Mouse (Mus musculus) liver, embryonic 15.5 days (tissue): ENCODE measurements around the gene Ccdc65. TPM values are rescaled to one million over a fixed set of nuclear protein-coding genes. Genes with fewer than 3 reads are reported as not detected.

Experiments used
- ATAC-seq: fragments of 200-750 bp; cut with Nextera tagmentation; 2 replicates; pipeline ENCODE4 v1.8.0; 2017; ENCODE audit warnings: moderate number of reproducible peaks, mild to moderate bottlenecking, moderate library complexity; ENCODE audit not compliant: insufficient read depth
- H3K27ac ChIP-seq: fragments of 300-500 bp; sonication (generic); replicated peaks from 2 replicates; pipeline ENCODE4 v1.5.1; 2015; ENCODE audit warnings: mild to moderate bottlenecking, inconsistent platforms
- H3K27me3 ChIP-seq: fragments of 300-500 bp; sonication (generic); 2 replicates; pipeline ENCODE4 v1.6.1; 2015; ENCODE audit warnings: mild to moderate bottlenecking, inconsistent platforms
- H3K36me3 ChIP-seq: fragments of 300-500 bp; sonication (generic); replicated peaks from 2 replicates; pipeline ENCODE4 v1.6.1; 2015; ENCODE audit warnings: moderate library complexity, mild to moderate bottlenecking, inconsistent platforms
- H3K4me1 ChIP-seq: fragments of 300-500 bp; sonication (generic); replicated peaks from 2 replicates; pipeline ENCODE4 v1.6.1; 2015; ENCODE audit warnings: inconsistent platforms
- H3K4me2 ChIP-seq: fragments of 300-500 bp; sonication (generic); 2 replicates; pipeline ENCODE4 v1.6.1; 2015; ENCODE audit warnings: moderate library complexity, mild to moderate bottlenecking, inconsistent platforms
- H3K4me3 ChIP-seq: fragments of 300-500 bp; sonication (generic); replicated peaks from 2 replicates; pipeline ENCODE4 v1.5.1; 2015; ENCODE audit warnings: mild to moderate bottlenecking, inconsistent platforms
- H3K9ac ChIP-seq: fragments of 300-500 bp; sonication (generic); 2 replicates; pipeline ENCODE4 v1.6.1; 2015; ENCODE audit warnings: moderate library complexity, mild to moderate bottlenecking, inconsistent platforms
- H3K9me3 ChIP-seq: fragments of 300-500 bp; sonication (generic); replicated peaks from 2 replicates; pipeline ENCODE4 v1.6.1; 2016; ENCODE audit warnings: inconsistent platforms
- WGBS: fragments of 180-500 bp; shearing (Covaris S2); methylation state at CpG from one replicate; pipeline ENCODE4 v1.1.7; 2015; ENCODE audit warnings: mixed read lengths; ENCODE audit not compliant: insufficient replicate concordance; 5-methylcytosine and 5-hydroxymethylcytosine counted together
- polyA plus RNA-seq: library from polyadenylated mRNA; unstranded; fragments of >200 nt; fragmentation: Nextera tagmentation; extraction: Ambion mirVana; gene quantifications from 2 replicates; pipeline ENCODE4 v1.2.1, GENCODE M21; 2015

The Ccdc65 gene
- polyA plus RNA-seq, 1 experiment from 2014 or later, result not detected

DNA sequence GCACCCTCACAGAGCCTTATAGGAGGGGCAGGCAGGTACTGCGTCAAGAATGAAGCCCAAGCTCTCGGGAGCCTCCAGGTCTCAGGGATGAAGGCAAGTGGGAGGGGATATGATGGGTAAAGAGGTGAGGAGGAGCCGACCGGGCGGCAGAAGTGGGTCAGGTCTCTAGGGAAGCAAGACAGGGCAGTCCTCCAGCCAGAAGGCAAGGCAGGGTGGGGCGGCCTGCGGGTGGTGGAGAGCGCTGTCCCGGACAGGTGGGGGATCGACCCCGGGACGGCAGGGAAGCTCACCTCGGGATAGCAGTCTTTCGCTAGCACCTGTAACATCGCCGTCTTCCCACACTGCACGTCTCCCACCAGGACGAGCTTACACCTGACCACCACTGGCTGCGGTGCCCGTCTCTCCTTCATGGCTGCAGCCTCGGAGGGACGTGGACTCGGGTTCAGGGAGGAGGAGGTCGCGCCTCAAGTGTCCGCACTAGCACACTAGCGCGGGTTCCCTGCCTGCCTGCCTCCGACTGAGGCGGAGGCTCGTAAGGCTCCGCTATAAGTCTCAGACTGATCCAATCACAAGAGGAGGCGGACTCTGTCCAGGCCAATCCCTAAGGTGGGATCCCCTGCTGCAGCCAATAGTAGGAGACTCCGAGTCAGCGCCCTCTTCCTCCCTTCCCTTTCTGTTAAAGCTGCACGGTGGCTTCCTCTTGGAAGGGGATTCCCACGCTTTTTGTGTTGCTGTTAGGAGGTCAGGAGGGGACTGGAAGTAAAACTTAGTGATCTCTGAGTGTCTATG lies 30.9 kb upstream of the Ccdc65 start, which contains the start of gene Rnd1:
Rnd1 (minus strand) TSS at position 522 of the 789 bp plus-strand sequence.
- Histone ChIP-seq H3K27ac (no peak within 1 kb of the TSS), H3K36me3 (no peaks in the 10 kb centered on the region), H3K4me1 (peaks cover 16% of the 10 kb centered on the region), H3K27me3 (peaks cover 75% of the 10 kb centered on the region), H3K9ac (peak within 1 kb of the TSS; percentile 15; the same call in 1 of the 2 replicates), H3K9me3 (no peaks in the 10 kb centered on the region), H3K4me2 (peak within 1 kb of the TSS; percentile 68), H3K4me3 (peak within 1 kb of the TSS; percentile 44)
- peak; percentile 88 for ATAC-seq
- under 1% methylated on average over 37 of the region's 37 CpGs for WGBS

GRCm38 (mm10) chr15:98677977-98678376 lies 30.0 kb upstream of the Ccdc65 start:
- no peak for ATAC-seq
- Histone ChIP-seq H3K9me3 (no peaks in the 10 kb centered on the region), H3K27me3 (peaks cover 75% of the 10 kb centered on the region), H3K4me2 (no peak overlapping the region), H3K9ac (no peak overlapping the region), H3K4me3 (no peak overlapping the region), H3K4me1 (peaks cover 18% of the 10 kb centered on the region), H3K36me3 (no peaks in the 10 kb centered on the region), H3K27ac (no peak overlapping the region)
- 54% methylated on average over 7 of the region's 7 CpGs for WGBS

DNA sequence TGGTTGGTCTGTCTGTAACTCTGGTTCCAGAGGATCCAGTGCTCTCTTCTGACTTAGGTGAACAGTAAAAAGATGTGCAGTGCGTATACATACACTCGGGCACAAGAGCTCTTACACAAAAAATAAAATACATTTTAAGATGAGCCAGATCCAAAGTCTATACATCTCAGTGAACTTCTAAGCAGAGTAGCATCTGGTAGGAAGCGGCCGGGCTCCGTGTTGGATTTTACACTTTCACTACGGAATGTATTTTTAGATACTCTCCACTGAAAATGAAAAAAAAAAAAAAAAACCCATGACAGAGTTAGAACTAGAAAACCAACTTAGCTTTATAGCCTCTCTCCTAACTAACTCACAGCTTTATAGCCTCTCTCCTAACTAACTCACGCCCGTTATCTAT lies 27.3 kb upstream of the Ccdc65 start:
- Histone ChIP-seq H3K4me1 (peaks cover 18% of the 10 kb centered on the region), H3K9me3 (no peaks in the 10 kb centered on the region), H3K4me3 (no peak overlapping the region), H3K4me2 (no peak overlapping the region), H3K27me3 (peaks cover 56% of the 10 kb centered on the region), H3K36me3 (no peaks in the 10 kb centered on the region), H3K9ac (no peak overlapping the region), H3K27ac (no peak overlapping the region)
- WGBS, result 76% methylated on average over 8 of the region's 8 CpGs
- ATAC-seq, result no peak

- WGBS, result 45% methylated on average over 7 of the region's 7 CpGs
- peaks cover 46% of the 10 kb centered on the region for H3K27me3 ChIP-seq
These were observed 26.4 kb upstream of the Ccdc65 start for GRCm38 (mm10) chr15:98681633-98682032.

DNA sequence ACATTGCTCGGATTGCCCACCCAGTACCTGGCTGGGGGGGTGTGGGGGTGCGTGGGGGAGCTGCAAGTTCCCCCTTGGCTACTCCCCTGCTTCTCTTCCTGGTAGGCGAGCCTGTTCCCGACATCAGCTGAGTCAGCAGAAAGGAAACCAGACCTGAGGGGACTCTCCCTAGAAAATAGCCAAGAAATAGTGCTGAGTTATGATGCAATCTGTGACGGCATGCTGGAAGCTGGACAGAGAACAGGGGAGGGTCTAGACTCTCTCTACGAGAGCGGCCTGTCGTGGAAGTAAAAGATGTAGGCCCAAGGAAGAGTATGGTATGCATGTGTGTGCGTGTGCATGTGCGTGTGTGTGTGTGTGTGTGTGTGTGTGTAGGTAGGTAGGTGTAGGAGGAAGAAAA lies 24.8 kb upstream of the Ccdc65 start:
- ATAC-seq, result 0 out of 2 replicates have a peak, but pooled peaks have one; percentile 18

More at GRCm38 (mm10) chr15:98681633-98682032, 26.4 kb upstream of the Ccdc65 start:
- H3K9ac ChIP-seq, result no peak overlapping the region
- no peaks in the 10 kb centered on the region for H3K36me3 ChIP-seq
- peaks cover 16% of the 10 kb centered on the region for H3K4me1 ChIP-seq
- no peaks in the 10 kb centered on the region for H3K9me3 ChIP-seq
- H3K4me3 ChIP-seq, result no peak overlapping the region
- ATAC-seq, result no peak
- H3K4me2 ChIP-seq, result no peak overlapping the region
- no peak overlapping the region for H3K27ac ChIP-seq

GRCm38 (mm10) chr15:98683746-98684145 lies 24.3 kb upstream of the Ccdc65 start:
- WGBS, result 23% methylated on average over 1 of the region's 1 CpGs
- no peaks in the 10 kb centered on the region for H3K36me3 ChIP-seq
- H3K4me1 ChIP-seq, result 0 out of 2 replicates have a peak, but pooled peaks cover 2% of the 10 kb centered on the region
- H3K27me3 ChIP-seq, result peaks cover 31% of the 10 kb centered on the region
- no peak overlapping the region for H3K9ac ChIP-seq
- no peaks in the 10 kb centered on the region for H3K9me3 ChIP-seq
- no peak overlapping the region for H3K4me2 ChIP-seq
- H3K27ac ChIP-seq, result peak overlapping the region; percentile 45; the same call in 1 of the 2 replicates
- ATAC-seq, result no peak
- no peak overlapping the region for H3K4me3 ChIP-seq

More for the DNA sequence above, 24.8 kb upstream of the Ccdc65 start:
- H3K4me1 ChIP-seq, result 0 out of 2 replicates have a peak, but pooled peaks cover 2% of the 10 kb centered on the region
- H3K9ac ChIP-seq, result no peak overlapping the region
- no peaks in the 10 kb centered on the region for H3K9me3 ChIP-seq
- 34% methylated on average over 10 of the region's 10 CpGs for WGBS
- no peaks in the 10 kb centered on the region for H3K36me3 ChIP-seq
- H3K4me2 ChIP-seq, result no peak overlapping the region
- H3K4me3 ChIP-seq, result no peak overlapping the region
- no peak overlapping the region for H3K27ac ChIP-seq
- peaks cover 30% of the 10 kb centered on the region for H3K27me3 ChIP-seq

DNA sequence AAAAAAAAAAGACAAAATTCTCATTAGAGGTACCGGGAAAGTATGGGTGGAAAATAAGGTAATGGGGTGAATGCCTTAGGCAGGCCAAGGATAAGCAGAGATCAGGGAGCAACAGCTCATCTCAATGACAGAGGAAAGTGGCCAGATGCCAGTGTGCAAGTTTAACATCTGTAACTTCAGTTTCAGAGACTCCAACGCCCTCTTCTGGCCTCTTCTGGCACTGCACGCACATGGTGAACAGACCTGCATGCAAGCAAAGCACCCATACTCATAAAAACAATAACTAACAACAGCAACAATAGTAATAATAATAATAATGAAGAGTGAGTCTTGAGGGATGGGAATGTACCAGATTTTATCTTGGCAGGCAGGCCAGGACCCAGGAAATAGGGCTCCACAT lies 22.1 kb upstream of the Ccdc65 start:
- H3K4me3 ChIP-seq, result no peak overlapping the region
- ATAC-seq, result no peak
- no peak overlapping the region for H3K4me2 ChIP-seq
- H3K27ac ChIP-seq, result no peak overlapping the region
- H3K4me1 ChIP-seq, result 0 out of 2 replicates have a peak, but pooled peaks cover 2% of the 10 kb centered on the region
- WGBS, result 64% methylated on average over 3 of the region's 3 CpGs
- H3K9ac ChIP-seq, result no peak overlapping the region
- H3K27me3 ChIP-seq, result peaks cover 23% of the 10 kb centered on the region; the same call in 1 of the 2 replicates
- no peaks in the 10 kb centered on the region for H3K36me3 ChIP-seq
- H3K9me3 ChIP-seq, result no peaks in the 10 kb centered on the region

- Histone ChIP-seq H3K4me3 (no peak overlapping the region), H3K27me3 (peaks cover 19% of the 10 kb centered on the region), H3K4me2 (no peak overlapping the region), H3K4me1 (peaks cover 10% of the 10 kb centered on the region; the same call in 1 of the 2 replicates), H3K9me3 (no peaks in the 10 kb centered on the region), H3K27ac (no peak overlapping the region), H3K36me3 (no peaks in the 10 kb centered on the region), H3K9ac (no peak overlapping the region)
- no peak for ATAC-seq
- WGBS, result 58% methylated on average over 2 of the region's 2 CpGs
These were observed 18.3 kb upstream of the Ccdc65 start for GRCm38 (mm10) chr15:98689682-98690081.

- Histone ChIP-seq H3K4me1 (peaks cover 10% of the 10 kb centered on the region; the same call in 1 of the 2 replicates), H3K27me3 (peaks cover 19% of the 10 kb centered on the region)
- 77% methylated on average over 7 of the region's 7 CpGs for WGBS
These were observed 16.4 kb upstream of the Ccdc65 start for GRCm38 (mm10) chr15:98691486-98692147.

GRCm38 (mm10) chr15:98692171-98692715 lies 15.8 kb upstream of the Ccdc65 start:
- Histone ChIP-seq H3K4me3 (no peak overlapping the region), H3K36me3 (no peaks in the 10 kb centered on the region), H3K4me2 (no peak overlapping the region), H3K27me3 (peaks cover 19% of the 10 kb centered on the region), H3K9me3 (no peaks in the 10 kb centered on the region), H3K4me1 (peaks cover 10% of the 10 kb centered on the region; the same call in 1 of the 2 replicates), H3K9ac (no peak overlapping the region), H3K27ac (no peak overlapping the region)
- no peak for ATAC-seq
- 35% methylated on average over 11 of the region's 11 CpGs for WGBS

More at GRCm38 (mm10) chr15:98691486-98692147, 16.4 kb upstream of the Ccdc65 start:
- H3K9me3 ChIP-seq, result no peaks in the 10 kb centered on the region
- no peak overlapping the region for H3K9ac ChIP-seq
- no peaks in the 10 kb centered on the region for H3K36me3 ChIP-seq
- no peak overlapping the region for H3K27ac ChIP-seq
- H3K4me3 ChIP-seq, result no peak overlapping the region
- H3K4me2 ChIP-seq, result no peak overlapping the region
- ATAC-seq, result no peak

DNA sequence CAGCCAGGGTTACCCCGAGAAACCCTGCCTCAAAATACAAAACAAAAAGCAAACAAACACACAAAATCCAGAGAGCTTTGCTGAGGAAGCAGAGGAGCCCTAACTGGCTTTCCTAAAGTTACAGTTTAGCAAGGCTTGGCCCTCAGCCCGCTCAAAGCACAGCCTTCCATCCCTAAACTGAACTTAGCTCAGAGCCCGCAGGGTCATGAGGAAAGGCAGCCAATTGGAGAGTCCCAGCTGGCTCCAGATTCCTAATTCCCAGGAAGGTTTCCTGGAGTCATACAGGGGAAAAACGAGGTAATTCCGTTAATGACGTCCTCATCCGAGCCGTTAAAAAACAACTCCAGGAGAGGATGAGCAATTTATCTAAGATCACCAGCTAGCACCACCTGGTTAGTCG lies 12.3 kb upstream of the Ccdc65 start:
- H3K4me1 ChIP-seq, result peaks cover 16% of the 10 kb centered on the region
- H3K36me3 ChIP-seq, result no peaks in the 10 kb centered on the region
- H3K9ac ChIP-seq, result no peak overlapping the region
- no peak overlapping the region for H3K4me2 ChIP-seq
- no peak overlapping the region for H3K27ac ChIP-seq
- H3K27me3 ChIP-seq, result peaks cover 36% of the 10 kb centered on the region
- WGBS, result 38% methylated on average over 9 of the region's 9 CpGs
- no peak overlapping the region for H3K4me3 ChIP-seq
- ATAC-seq, result no peak
- no peaks in the 10 kb centered on the region for H3K9me3 ChIP-seq
